Mouse (Mus musculus): Measurements from ENCODE around the gene 2310011J03Rik. TPM values are rescaled to one million over a fixed set of nuclear protein-coding genes. Genes with fewer than 3 reads are reported as not detected.

Gene 2310011J03Rik
- polyA plus RNA-seq, 1 experiment: 52.1 TPM

DNA sequence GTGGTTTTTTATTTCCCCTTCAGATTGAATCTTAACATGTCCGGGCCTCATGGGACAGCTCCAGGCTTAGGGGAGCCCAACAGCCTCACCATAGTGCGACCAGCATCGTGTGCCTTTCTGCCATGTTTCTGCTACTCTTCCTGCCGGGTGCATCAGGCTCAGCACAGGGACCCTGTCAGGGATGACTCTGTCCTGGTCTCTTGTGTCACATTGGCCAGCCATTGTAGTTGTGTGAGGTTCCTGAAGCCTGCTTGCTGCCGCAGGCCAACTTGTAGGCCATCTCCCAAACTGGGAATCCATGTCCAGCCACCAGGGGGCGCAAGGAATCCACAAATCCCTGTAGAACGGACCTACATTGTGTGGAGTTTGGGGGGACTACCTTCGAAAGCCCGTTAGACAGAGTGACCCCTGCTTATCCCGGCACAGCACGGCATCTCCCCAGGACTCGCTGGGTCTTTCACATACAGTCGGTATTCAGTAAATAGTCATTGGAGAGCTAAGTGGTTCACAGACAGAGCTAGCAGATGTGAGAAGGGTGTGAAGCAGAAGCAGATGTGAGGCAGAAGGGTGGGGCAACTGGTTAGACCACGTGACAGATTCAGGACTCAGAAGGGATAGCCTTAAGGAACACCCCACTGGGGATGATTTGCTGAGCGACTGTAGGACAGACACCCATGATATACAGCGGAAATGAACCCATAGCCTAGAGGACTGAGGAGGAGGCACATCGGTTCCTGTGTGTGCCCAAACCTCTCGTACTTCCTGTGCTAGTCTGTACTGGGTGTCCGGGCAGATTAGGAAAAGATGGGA is 19.8 kb upstream of the 2310011J03Rik start:
- WGBS: 15% methylated on average over 19 of the region's 19 CpGs
- no peak overlapping the region for H3K4me3 ChIP-seq (replicated peaks; ENCODE audit: control insufficient read depth, low read depth, low read length)
- TF ChIP-seq POLR2A (IDR thresholded peaks at IDR 0.05; ENCODE audit: borderline replicate concordance, control insufficient read depth, low read depth, low read length): no peak
- TF ChIP-seq CTCF (IDR thresholded peaks at IDR 0.05; ENCODE audit: control insufficient read depth, insufficient read depth, low read length): peak; percentile 92
- H3K4me1 ChIP-seq (ENCODE audit: control insufficient read depth, insufficient read depth, low read length): peaks cover 6% of the 10 kb centered on the region; the same call in 1 of the 2 replicates
- H3K27ac ChIP-seq (ENCODE audit: control insufficient read depth, insufficient read depth, low read depth, low read length, poor library complexity): no peak overlapping the region

GRCm38 (mm10) chr10:80336263-80336662 is 15.9 kb upstream of the 2310011J03Rik start:
- peaks cover 3% of the 10 kb centered on the region for H3K4me1 ChIP-seq (ENCODE audit: control insufficient read depth, insufficient read depth, low read length)

GRCm38 (mm10) chr10:80332525-80332989 is 12.2 kb upstream of the 2310011J03Rik start:
- TF ChIP-seq POLR2A (IDR thresholded peaks at IDR 0.05; ENCODE audit: borderline replicate concordance, control insufficient read depth, low read depth, low read length) (no peak), CTCF (IDR thresholded peaks at IDR 0.05; ENCODE audit: control insufficient read depth, insufficient read depth, low read length) (no peak)
- WGBS: 73% methylated on average over 5 of the region's 5 CpGs
- peak overlapping the region; percentile 49 for H3K27ac ChIP-seq (ENCODE audit: control insufficient read depth, insufficient read depth, low read depth, low read length, poor library complexity)
- H3K4me3 ChIP-seq (replicated peaks; ENCODE audit: control insufficient read depth, low read depth, low read length): no peak overlapping the region
- no peaks in the 10 kb centered on the region; the same call in none of the 2 replicates for H3K4me1 ChIP-seq (ENCODE audit: control insufficient read depth, insufficient read depth, low read length)

More at GRCm38 (mm10) chr10:80336263-80336662, 15.9 kb upstream of the 2310011J03Rik start:
- TF ChIP-seq CTCF (IDR thresholded peaks at IDR 0.05; ENCODE audit: control insufficient read depth, insufficient read depth, low read length): no peak
- no peak for TF ChIP-seq POLR2A (IDR thresholded peaks at IDR 0.05; ENCODE audit: borderline replicate concordance, control insufficient read depth, low read depth, low read length)
- no peak overlapping the region for H3K27ac ChIP-seq (ENCODE audit: control insufficient read depth, insufficient read depth, low read depth, low read length, poor library complexity)
- H3K4me3 ChIP-seq (replicated peaks; ENCODE audit: control insufficient read depth, low read depth, low read length): no peak overlapping the region
- 59% methylated on average over 12 of the region's 12 CpGs for WGBS

GRCm38 (mm10) chr10:80331636-80332524 is 11.5 kb upstream of the 2310011J03Rik start:
- 49% methylated on average over 10 of the region's 10 CpGs for WGBS
- Histone ChIP-seq H3K27ac (ENCODE audit: control insufficient read depth, insufficient read depth, low read depth, low read length, poor library complexity) (peak overlapping the region; percentile 67), H3K4me3 (replicated peaks; ENCODE audit: control insufficient read depth, low read depth, low read length) (no peak overlapping the region), H3K4me1 (ENCODE audit: control insufficient read depth, insufficient read depth, low read length) (no peaks in the 10 kb centered on the region; the same call in none of the 2 replicates)
- TF ChIP-seq CTCF (IDR thresholded peaks at IDR 0.05; ENCODE audit: control insufficient read depth, insufficient read depth, low read length): no peak
- no peak for TF ChIP-seq POLR2A (IDR thresholded peaks at IDR 0.05; ENCODE audit: borderline replicate concordance, control insufficient read depth, low read depth, low read length)

DNA sequence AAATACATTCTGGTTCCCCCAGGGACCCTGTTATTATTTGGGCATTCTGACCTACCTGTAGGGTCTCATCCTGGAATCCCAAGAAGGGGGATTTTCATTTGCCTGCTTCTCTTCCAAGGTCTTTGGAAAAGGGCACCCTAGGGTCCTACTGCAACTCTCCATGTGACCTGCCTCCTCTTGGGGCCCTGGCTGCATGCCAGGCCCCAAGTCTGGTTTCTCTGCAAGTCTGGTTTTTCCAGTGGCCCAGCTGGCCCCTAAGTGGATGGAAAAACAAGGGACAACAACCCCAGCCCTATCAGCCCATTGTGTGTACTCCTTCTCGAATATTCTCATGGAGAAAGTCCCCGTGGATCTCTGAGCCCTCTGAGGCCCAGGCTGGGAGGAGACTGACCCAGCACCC is 10.6 kb upstream of the 2310011J03Rik start:
- 0 out of 2 replicates have a peak overlapping the region, but pooled peaks have one; percentile 4 for H3K27ac ChIP-seq (ENCODE audit: control insufficient read depth, insufficient read depth, low read depth, low read length, poor library complexity)
- TF ChIP-seq POLR2A (IDR thresholded peaks at IDR 0.05; ENCODE audit: borderline replicate concordance, control insufficient read depth, low read depth, low read length) (no peak), CTCF (IDR thresholded peaks at IDR 0.05; ENCODE audit: control insufficient read depth, insufficient read depth, low read length) (no peak)
- no peaks in the 10 kb centered on the region; the same call in none of the 2 replicates for H3K4me1 ChIP-seq (ENCODE audit: control insufficient read depth, insufficient read depth, low read length)
- H3K4me3 ChIP-seq (replicated peaks; ENCODE audit: control insufficient read depth, low read depth, low read length): no peak overlapping the region
- WGBS: 76% methylated on average over 2 of the region's 2 CpGs

DNA sequence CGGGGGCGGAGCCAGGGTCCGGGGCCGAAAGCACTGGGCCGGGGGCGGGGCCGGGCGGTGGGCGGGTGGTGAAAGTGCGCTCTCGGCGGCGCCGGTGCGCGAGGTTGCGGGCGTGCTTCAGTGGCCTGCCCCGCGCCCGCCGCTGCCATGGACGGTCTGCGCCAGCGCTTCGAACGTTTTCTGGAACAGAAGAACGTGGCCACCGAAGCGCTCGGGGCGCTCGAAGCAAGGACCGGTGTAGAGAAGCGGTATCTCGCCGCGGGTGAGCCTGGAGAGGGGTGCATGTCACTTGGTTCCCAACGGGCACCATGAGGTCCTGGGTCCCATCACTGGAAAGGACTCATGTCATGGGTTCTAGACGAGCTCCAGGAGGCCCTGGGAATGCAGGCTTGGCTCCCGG is 9.7 kb upstream of the 2310011J03Rik start:
- no peaks in the 10 kb centered on the region; the same call in none of the 2 replicates for H3K4me1 ChIP-seq (ENCODE audit: control insufficient read depth, insufficient read depth, low read length)
- H3K27ac ChIP-seq (ENCODE audit: control insufficient read depth, insufficient read depth, low read depth, low read length, poor library complexity): peak overlapping the region; percentile 24; the same call in 1 of the 2 replicates
- WGBS: 1% methylated on average over 41 of the region's 41 CpGs
- no peak for TF ChIP-seq CTCF (IDR thresholded peaks at IDR 0.05; ENCODE audit: control insufficient read depth, insufficient read depth, low read length)
- TF ChIP-seq POLR2A (IDR thresholded peaks at IDR 0.05; ENCODE audit: borderline replicate concordance, control insufficient read depth, low read depth, low read length): peak; percentile 43; the same call in 1 of the 2 replicates
- H3K4me3 ChIP-seq (replicated peaks; ENCODE audit: control insufficient read depth, low read depth, low read length): peak overlapping the region; percentile 51

DNA sequence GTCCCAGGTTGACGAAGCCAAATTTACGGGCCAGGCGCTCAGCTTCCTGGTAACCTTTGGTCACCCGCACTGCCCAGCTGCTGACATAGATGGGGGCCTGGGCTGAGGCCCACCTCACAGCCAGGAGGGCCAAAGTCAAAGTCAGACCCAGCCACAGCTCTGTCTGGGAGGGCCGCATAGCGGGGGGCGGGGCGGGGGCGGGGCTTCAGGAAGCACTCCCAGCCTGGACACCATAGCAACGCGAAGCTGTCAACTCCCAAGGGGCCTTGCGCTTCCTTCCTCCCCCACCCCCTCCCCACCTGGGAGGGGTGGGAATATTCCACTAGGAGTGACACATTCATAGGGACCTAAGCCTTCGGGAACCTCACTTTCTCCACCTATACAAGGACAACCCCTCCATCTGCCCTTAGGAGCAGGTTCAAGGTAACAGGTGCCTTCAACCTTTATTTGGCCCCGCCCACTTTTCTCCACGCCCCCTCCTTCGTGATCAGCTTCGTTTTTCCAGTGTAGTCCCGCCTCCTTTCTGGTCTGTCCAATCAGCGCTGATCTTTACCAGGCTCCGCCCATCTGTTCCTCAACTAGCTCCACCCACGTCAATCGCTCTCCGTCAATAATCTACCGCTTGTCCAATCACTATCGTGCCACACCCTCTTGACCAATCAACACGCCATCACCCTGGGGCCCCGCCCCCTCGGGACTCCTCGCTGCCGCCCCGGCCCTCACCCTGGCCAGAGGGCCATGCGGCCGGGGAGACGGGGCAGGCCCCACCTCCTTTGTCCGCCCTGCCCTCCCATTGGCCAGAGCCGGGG is 9.1 kb upstream of the 2310011J03Rik start, which contains the start of the genes Pcsk4 and Reep6:
Gene Pcsk4, minus strand, starts transcription at position 226 of the 809 bp plus-strand sequence.
Gene Reep6, plus strand, starts transcription at position 681 of the 809 bp plus-strand sequence.
- TF ChIP-seq CTCF (IDR thresholded peaks at IDR 0.05; ENCODE audit: control insufficient read depth, insufficient read depth, low read length) (no peak), POLR2A (IDR thresholded peaks at IDR 0.05; ENCODE audit: borderline replicate concordance, control insufficient read depth, low read depth, low read length) (no peak)
- H3K4me3 ChIP-seq (replicated peaks; ENCODE audit: control insufficient read depth, low read depth, low read length): peak within 1 kb of the TSS; percentile 51
- H3K27ac ChIP-seq (ENCODE audit: control insufficient read depth, insufficient read depth, low read depth, low read length, poor library complexity): peak within 1 kb of the TSS; percentile 24; the same call in 1 of the 2 replicates
- no peaks in the 10 kb centered on the region; the same call in none of the 2 replicates for H3K4me1 ChIP-seq (ENCODE audit: control insufficient read depth, insufficient read depth, low read length)
- WGBS: 8% methylated on average over 36 of the region's 36 CpGs

Measured in bone marrow, adult 2 months (tissue).